Mouse (Mus musculus) natural killer cell, adult 2 months (primary cell): ENCODE data around the gene Dtymk.
"Not testable (repeated sequence)": the region's sequence is repeated elsewhere in the genome, so short reads cannot be mapped to it uniquely, and the experiment has no call there.

Experiments used
- DNase-seq, 2 experiments: peaks; one replicate each; pipeline ENCODE4 v3.0.0; 2022; ENCODE audit warnings: low spot score in 2 of 2

Dtymk gene

GRCm38 (mm10) chr1:93801741-93802238 lies at the start of gene Dtymk:
Gene Dtymk, minus strand, starts transcription at chr1:93801934.
- peak; percentile 86 to 88 for DNase-seq

- not testable (repeated sequence) for DNase-seq
These were observed 44.1 kb upstream of the Dtymk start for GRCm38 (mm10) chr1:93845766-93846366.

- not testable (repeated sequence) for DNase-seq
These were observed 36.8 kb upstream of the Dtymk start for GRCm38 (mm10) chr1:93838569-93838968.

- DNase-seq: no peak
These were observed 35.6 kb upstream of the Dtymk start for GRCm38 (mm10) chr1:93837335-93837734.

GRCm38 (mm10) chr1:93836532-93836913 lies 34.8 kb upstream of the Dtymk start:
- no peak for DNase-seq

- DNase-seq: no peak
These were observed 34.3 kb upstream of the Dtymk start for GRCm38 (mm10) chr1:93835876-93836531.

GRCm38 (mm10) chr1:93835211-93835610 lies 33.5 kb upstream of the Dtymk start:
- DNase-seq: no peak

- no peak for DNase-seq
These were observed 33.0 kb upstream of the Dtymk start for GRCm38 (mm10) chr1:93834671-93835150.

GRCm38 (mm10) chr1:93832754-93833360 lies 31.1 kb upstream of the Dtymk start:
- not testable (repeated sequence) for DNase-seq

- DNase-seq: no peak
These were observed 24.8 kb upstream of the Dtymk start for GRCm38 (mm10) chr1:93826540-93826835.

- DNase-seq: peak in 1 of 2 experiments; percentile 21
These were observed 24.2 kb upstream of the Dtymk start for GRCm38 (mm10) chr1:93825771-93826539.

- peak; percentile 95 to 96 for DNase-seq
These were observed 23.5 kb upstream of the Dtymk start for GRCm38 (mm10) chr1:93825105-93825674.

GRCm38 (mm10) chr1:93824609-93825008 lies 22.9 kb upstream of the Dtymk start, which contains the start of gene D2hgdh:
Gene D2hgdh, plus strand, starts transcription at chr1:93824909.
- no peak for DNase-seq

- DNase-seq: no peak
These were observed 22.2 kb upstream of the Dtymk start for GRCm38 (mm10) chr1:93823796-93824495.

- no peak for DNase-seq
These were observed 17.0 kb upstream of the Dtymk start for GRCm38 (mm10) chr1:93818722-93819121.

- DNase-seq: no peak
These were observed 16.2 kb upstream of the Dtymk start for GRCm38 (mm10) chr1:93817823-93818532.

- no peak for DNase-seq
These were observed 9.8 kb upstream of the Dtymk start for GRCm38 (mm10) chr1:93811495-93812039.

GRCm38 (mm10) chr1:93810011-93810410 lies 8.3 kb upstream of the Dtymk start:
- no peak for DNase-seq

GRCm38 (mm10) chr1:93808871-93809270 lies 7.1 kb upstream of the Dtymk start:
- no peak for DNase-seq
